ENCODE assay signal across 8 mouse cellular contexts in genomic region chr3:86920343-86921083, GRCm38 (mm10). TPM values are rescaled to one million over a fixed set of nuclear protein-coding genes. Genes with fewer than 3 reads are reported as not detected.
DNase-seq lines count a peak whose midpoint lies in the region; ATAC-seq and TF ChIP-seq lines count a peak whose summit lies in the region.

Gene Dclk2, minus strand, starts transcription at chr3:86920852.

- peak within 1 kb of the TSS; percentile 85 for H3K9ac ChIP-seq in heart, embryonic 14.5 days (ENCODE audit: low read length)
- peak within 1 kb of the TSS; percentile 76 for H3K9ac ChIP-seq in kidney, postnatal 0 days (ENCODE audit: low read depth, low read length)
- H3K9ac ChIP-seq in liver, embryonic 12.5 days = peak within 1 kb of the TSS; percentile 52; the same call in 1 of the 2 replicates
- H3K9ac ChIP-seq in stomach, embryonic 14.5 days (replicated peaks; ENCODE audit: low read depth, low read length) = peak within 1 kb of the TSS; percentile 65

- H3K4me3 ChIP-seq in brown adipose tissue, adult 24 weeks (ENCODE audit: insufficient read depth, low read depth, low read length) = peak within 1 kb of the TSS; percentile 98
- H3K4me3 ChIP-seq in forebrain, embryonic 10.5 days = peak within 1 kb of the TSS; percentile 71
- H3K4me3 ChIP-seq in heart, embryonic 14.5 days (ENCODE audit: control insufficient read depth in 1 of 2, insufficient read depth in 1 of 2, low read depth in 1 of 2, low read length in 2 of 2) = peak within 1 kb of the TSS; percentile 58 to 92
- peak within 1 kb of the TSS; percentile 82 for H3K4me3 ChIP-seq in kidney, postnatal 0 days (replicated peaks; ENCODE audit: low read depth, low read length)
- peak within 1 kb of the TSS; percentile 63 for H3K4me3 ChIP-seq in liver, embryonic 12.5 days
- H3K4me3 ChIP-seq in stomach, embryonic 14.5 days (ENCODE audit: low read depth, low read length) = peak within 1 kb of the TSS; percentile 78

- no peaks in the 10 kb centered on the region for H3K4me1 ChIP-seq in brown adipose tissue, adult 24 weeks (ENCODE audit: control insufficient read depth, insufficient read depth, insufficient read length, low read length)
- H3K4me1 ChIP-seq in forebrain, embryonic 10.5 days = peaks cover 30% of the 10 kb centered on the region
- H3K4me1 ChIP-seq in heart, embryonic 14.5 days (ENCODE audit: control insufficient read depth in 2 of 2, insufficient read depth in 2 of 2, low read length in 2 of 2) = no peaks in the 10 kb centered on the region; a peak in 1 of 4 replicates
- H3K4me1 ChIP-seq in kidney, postnatal 0 days (replicated peaks; ENCODE audit: insufficient read depth, low read length) = peaks cover 5% of the 10 kb centered on the region; the same call in 1 of the 2 replicates
- H3K4me1 ChIP-seq in liver, embryonic 12.5 days = peaks cover 13% of the 10 kb centered on the region; the same call in 1 of the 2 replicates
- no peaks in the 10 kb centered on the region for H3K4me1 ChIP-seq in stomach, embryonic 14.5 days (ENCODE audit: control insufficient read depth, insufficient read depth, low read length)

- DNase-seq in forebrain, embryonic 10.5 days (ENCODE audit: extremely low spot score, low spot score) = peak; percentile 77
- DNase-seq in kidney, postnatal 0 days (ENCODE audit: low spot score) = peak; percentile 69
- DNase-seq in neural tube, embryonic 10.5 days (ENCODE audit: extremely low spot score, low spot score) = peak; percentile 76

- H3K4me2 ChIP-seq in heart, embryonic 14.5 days (ENCODE audit: low read length) = peak within 1 kb of the TSS; percentile 99
- peak within 1 kb of the TSS; percentile 83 for H3K4me2 ChIP-seq in kidney, postnatal 0 days (ENCODE audit: low read length)
- H3K4me2 ChIP-seq in liver, embryonic 12.5 days = peak within 1 kb of the TSS; percentile 82
- H3K4me2 ChIP-seq in stomach, embryonic 14.5 days (replicated peaks; ENCODE audit: low read depth, low read length) = peak within 1 kb of the TSS; percentile 73

- H3K9me3 ChIP-seq in forebrain, embryonic 10.5 days = no peaks in the 10 kb centered on the region
- H3K9me3 ChIP-seq in heart, embryonic 14.5 days (ENCODE audit: control insufficient read depth, low read length) = no peaks in the 10 kb centered on the region
- H3K9me3 ChIP-seq in kidney, postnatal 0 days (replicated peaks; ENCODE audit: low read length) = no peaks in the 10 kb centered on the region
- H3K9me3 ChIP-seq in liver, embryonic 12.5 days (replicated peaks) = no peaks in the 10 kb centered on the region
- H3K9me3 ChIP-seq in stomach, embryonic 14.5 days (ENCODE audit: control insufficient read depth, low read depth, low read length) = no peaks in the 10 kb centered on the region

- H3K27ac ChIP-seq in brown adipose tissue, adult 24 weeks (replicated peaks; ENCODE audit: low read depth, low read length) = peak within 1 kb of the TSS; percentile 69
- H3K27ac ChIP-seq in forebrain, embryonic 10.5 days = peak within 1 kb of the TSS; percentile 95
- peak within 1 kb of the TSS; percentile 4 to 61; a peak in 2 of 4 replicates for H3K27ac ChIP-seq in heart, embryonic 14.5 days (replicated peaks in 1 of 2; ENCODE audit: control insufficient read depth in 1 of 2, insufficient read depth in 1 of 2, low read depth in 2 of 2, low read length in 2 of 2)
- H3K27ac ChIP-seq in kidney, postnatal 0 days = no peak within 1 kb of the TSS; the same call in 1 of the 2 replicates
- H3K27ac ChIP-seq in liver, embryonic 12.5 days = no peak within 1 kb of the TSS
- no peak within 1 kb of the TSS for H3K27ac ChIP-seq in stomach, embryonic 14.5 days (ENCODE audit: low read length)

- peaks cover 23% of the 10 kb centered on the region for H3K36me3 ChIP-seq in forebrain, embryonic 10.5 days (replicated peaks)
- H3K36me3 ChIP-seq in heart, embryonic 14.5 days (ENCODE audit: control insufficient read depth, insufficient read depth, low read length) = no peaks in the 10 kb centered on the region
- H3K36me3 ChIP-seq in kidney, postnatal 0 days (ENCODE audit: insufficient read depth, low read length) = no peaks in the 10 kb centered on the region
- H3K36me3 ChIP-seq in liver, embryonic 12.5 days = no peaks in the 10 kb centered on the region
- no peaks in the 10 kb centered on the region for H3K36me3 ChIP-seq in stomach, embryonic 14.5 days (ENCODE audit: control insufficient read depth, insufficient read depth, low read length)

- under 1% methylated on average over 83 of the region's 91 CpGs for WGBS in forebrain, embryonic 10.5 days
- 0% methylated on average over 83 of the region's 91 CpGs for WGBS in heart, embryonic 14.5 days
- WGBS in kidney, postnatal 0 days = under 1% methylated on average over 73 of the region's 91 CpGs
- under 1% methylated on average over 83 of the region's 91 CpGs for WGBS in liver, embryonic 12.5 days (ENCODE audit: insufficient replicate concordance)
- WGBS in stomach, embryonic 14.5 days = under 1% methylated on average over 87 of the region's 91 CpGs

- TF ChIP-seq CTCF in kidney, postnatal 0 days (IDR thresholded peaks at IDR 0.05; ENCODE audit: low read depth) = no peak

- H3K27me3 ChIP-seq in forebrain, embryonic 10.5 days (ENCODE audit: poor library complexity, severe bottlenecking) = peaks cover 23% of the 10 kb centered on the region
- H3K27me3 ChIP-seq in heart, embryonic 14.5 days (ENCODE audit: control insufficient read depth, insufficient read depth, low read length) = peaks cover 6% of the 10 kb centered on the region; the same call in 1 of the 2 replicates
- no peaks in the 10 kb centered on the region; the same call in 1 of the 2 replicates for H3K27me3 ChIP-seq in kidney, postnatal 0 days (ENCODE audit: insufficient read depth, low read length)
- peaks cover 59% of the 10 kb centered on the region for H3K27me3 ChIP-seq in liver, embryonic 12.5 days (replicated peaks)
- peaks cover 8% of the 10 kb centered on the region; the same call in 1 of the 2 replicates for H3K27me3 ChIP-seq in stomach, embryonic 14.5 days (ENCODE audit: control insufficient read depth, insufficient read depth, low read length)

- ATAC-seq in CD4-positive, CD25-positive, alpha-beta regulatory T cell, adult 4 months = peak; percentile 78
- peak; percentile 83 for ATAC-seq in heart, embryonic 14.5 days (ENCODE audit: insufficient number of reproducible peaks, insufficient read depth, low FRiP score, low read depth)
- peak; percentile 85 for ATAC-seq in kidney, postnatal 0 days (replicated peaks; ENCODE audit: low FRiP score, low read depth)
- ATAC-seq in liver, embryonic 12.5 days = peak; percentile 67
- peak; percentile 77 for ATAC-seq in stomach, embryonic 14.5 days (ENCODE audit: insufficient number of reproducible peaks, insufficient read depth, low FRiP score, low read depth)

RNA-seq across cellular contexts. Expression of gene Dclk2, which starts in this region (rescaled TPM):
- 1 to 10 TPM; 2.4 to 3.5 TPM for polyA plus RNA-seq in CD4-positive, CD25-positive, alpha-beta regulatory T cell, adult 4 months (2017; shearing (Covaris generic))
- polyA plus RNA-seq in brown adipose tissue, adult 24 weeks (2012; ENCODE audit: insufficient read depth, insufficient read length, missing spikeins) = 0.52 and 0.54 TPM in 2 replicates
- polyA plus RNA-seq in forebrain, embryonic 10.5 days (2016; fragmentation: Nextera tagmentation; extraction: Ambion mirVana) = 18.2 and 22.7 TPM in 2 replicates
- polyA plus RNA-seq in heart, embryonic 14.5 days (2014; fragmentation: Nextera tagmentation; extraction: Ambion mirVana) = 3.2 and 4.4 TPM in 2 replicates
- polyA plus RNA-seq in kidney, postnatal 0 days (2015; fragmentation: Nextera tagmentation; extraction: Ambion mirVana) = 2.3 TPM in 2 replicates
- 11.1 and 11.3 TPM in 2 replicates for polyA plus RNA-seq in liver, embryonic 12.5 days (2016; fragmentation: Nextera tagmentation; extraction: Ambion mirVana)
- 6.7 and 8.1 TPM in 2 replicates for polyA plus RNA-seq in stomach, embryonic 14.5 days (2014; fragmentation: Nextera tagmentation; extraction: Ambion mirVana)

Comparison
In these comparisons a context has a peak if more than half of its experiments do, and no peak if none do; other contexts are left out.
1. H3K27ac ChIP-seq: peak in brown adipose tissue, adult 24 weeks (single experiment), forebrain, embryonic 10.5 days (single experiment) and heart, embryonic 14.5 days (2 of 2); none in kidney, postnatal 0 days (single experiment), liver, embryonic 12.5 days (single experiment) and stomach, embryonic 14.5 days (single experiment).
2. Peak in every context shown above with its lines, with median percentiles within 50 percentile points of each other: ATAC-seq, H3K4me3 ChIP-seq, DNase-seq, H3K4me2 ChIP-seq and H3K9ac ChIP-seq.